Mouse (Mus musculus) gastrocnemius, postnatal 36 days (tissue): ENCODE measurements around the gene Il23r. TPM values are rescaled to one million over a fixed set of nuclear protein-coding genes. Genes with fewer than 3 reads are reported as not detected.
"Not testable (repeated sequence)": the region's sequence is repeated elsewhere in the genome, so short reads cannot be mapped to it uniquely, and the experiment has no call there.

ENCODE experiments used
- DNase-seq, 2 experiments: peaks; one replicate each; pipeline ENCODE4 v3.0.0; 2022
- intact Hi-C: fragments of 180-260 bp; cut with DNase I; formaldehyde crosslinking; loops from one replicate; pipeline ENCODE4 v1.15.1; 2025
- long read RNA-seq, 2 experiments: library from polyadenylated mRNA; stranded (forward); transcript quantifications; one replicate each; pipeline ENCODE4 v2.0.0; 2021
- total RNA-seq, 2 experiments: library from RNA; stranded (reverse); gene quantifications; 2 replicates each; pipeline ENCODE4 v1.2.3; 2021

Gene Il23r
- total RNA-seq, result not detected
- long read RNA-seq, experiment 1, result 0 reads
- long read RNA-seq, experiment 2, result 0 reads

DNA sequence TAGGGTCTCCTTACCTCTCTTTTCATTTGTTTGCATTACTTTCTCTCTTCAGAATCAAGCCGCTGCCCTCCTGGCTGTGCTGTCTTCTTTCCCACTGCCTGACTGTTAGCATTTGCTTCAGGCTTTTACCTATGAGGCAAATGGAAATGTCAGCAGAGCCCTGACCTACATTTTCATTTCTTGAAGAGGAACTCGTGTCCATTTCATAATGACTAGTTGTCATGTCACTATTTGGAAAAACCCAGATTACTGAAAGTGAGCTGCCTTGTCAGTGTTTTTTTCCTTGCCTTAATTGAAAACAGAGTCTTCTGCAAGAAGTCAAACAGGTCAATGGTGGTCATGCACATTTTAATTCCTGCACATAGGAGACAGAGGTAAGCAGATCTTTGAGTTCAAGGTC is at the start of gene Il23r:
Gene Il23r (minus strand): TSS at position 101 of the 400 bp plus-strand sequence.
- DNase-seq, result no peak
- intact Hi-C loops, result no loop called here

DNA sequence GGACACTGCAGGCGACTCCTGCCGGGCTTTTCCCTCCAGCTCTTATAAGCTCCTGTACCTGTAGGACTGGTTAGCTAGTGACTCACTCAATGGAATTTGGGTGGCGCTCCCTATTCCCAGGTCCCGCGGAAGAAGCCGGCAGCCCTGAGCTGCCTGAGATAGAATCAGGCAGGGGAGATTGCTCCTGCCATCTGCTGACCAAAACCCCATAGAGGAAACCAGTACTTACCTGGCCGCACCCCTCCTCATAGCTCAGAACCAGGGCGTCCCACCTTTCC is 44.1 kb upstream of the Il23r start, which contains the start of gene Tacstd2:
Gene Tacstd2 (minus strand): TSS at position 20 of the 278 bp plus-strand sequence.
- intact Hi-C loops, result no loop called here
- no peak for DNase-seq

DNA sequence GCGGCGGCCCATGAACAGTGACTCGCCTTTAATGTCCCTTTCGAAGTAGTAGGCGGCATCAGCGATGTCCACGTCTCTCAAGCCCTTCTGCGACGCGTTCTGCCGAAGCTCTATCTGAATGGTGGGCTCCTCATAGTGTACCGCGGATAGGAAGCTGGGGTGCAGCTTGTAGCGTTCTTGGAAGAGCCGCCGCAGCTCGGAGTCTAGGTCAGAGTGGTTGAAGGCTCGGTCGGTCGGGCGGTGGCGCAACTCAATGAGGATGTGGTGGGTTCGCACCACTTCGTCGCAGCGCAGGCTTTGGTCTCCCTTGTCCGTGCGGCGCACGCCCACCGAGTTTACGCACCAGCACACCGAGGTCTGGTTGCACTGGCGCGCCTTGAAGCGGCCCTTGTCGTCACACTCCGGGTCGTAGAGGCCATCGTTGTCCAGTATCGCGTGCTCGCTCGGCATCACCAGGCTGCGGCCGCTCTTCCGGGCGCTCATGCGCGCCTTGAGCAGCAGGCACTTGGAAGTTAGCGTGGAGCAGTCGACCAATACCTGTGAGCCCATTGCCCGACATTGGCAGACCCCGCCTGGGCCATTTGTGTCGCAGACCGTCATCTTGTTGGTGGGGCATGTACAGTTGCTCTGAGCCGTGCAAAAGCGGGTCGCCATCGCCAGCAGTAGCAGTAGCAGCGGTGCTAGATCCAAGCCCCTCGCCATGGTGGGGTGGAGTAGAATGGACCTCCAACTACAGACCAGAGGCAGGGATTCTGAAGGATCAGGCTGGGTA is 43.5 kb upstream of the Il23r start:
- no peak for DNase-seq
- intact Hi-C loops, result no loop called here

DNA sequence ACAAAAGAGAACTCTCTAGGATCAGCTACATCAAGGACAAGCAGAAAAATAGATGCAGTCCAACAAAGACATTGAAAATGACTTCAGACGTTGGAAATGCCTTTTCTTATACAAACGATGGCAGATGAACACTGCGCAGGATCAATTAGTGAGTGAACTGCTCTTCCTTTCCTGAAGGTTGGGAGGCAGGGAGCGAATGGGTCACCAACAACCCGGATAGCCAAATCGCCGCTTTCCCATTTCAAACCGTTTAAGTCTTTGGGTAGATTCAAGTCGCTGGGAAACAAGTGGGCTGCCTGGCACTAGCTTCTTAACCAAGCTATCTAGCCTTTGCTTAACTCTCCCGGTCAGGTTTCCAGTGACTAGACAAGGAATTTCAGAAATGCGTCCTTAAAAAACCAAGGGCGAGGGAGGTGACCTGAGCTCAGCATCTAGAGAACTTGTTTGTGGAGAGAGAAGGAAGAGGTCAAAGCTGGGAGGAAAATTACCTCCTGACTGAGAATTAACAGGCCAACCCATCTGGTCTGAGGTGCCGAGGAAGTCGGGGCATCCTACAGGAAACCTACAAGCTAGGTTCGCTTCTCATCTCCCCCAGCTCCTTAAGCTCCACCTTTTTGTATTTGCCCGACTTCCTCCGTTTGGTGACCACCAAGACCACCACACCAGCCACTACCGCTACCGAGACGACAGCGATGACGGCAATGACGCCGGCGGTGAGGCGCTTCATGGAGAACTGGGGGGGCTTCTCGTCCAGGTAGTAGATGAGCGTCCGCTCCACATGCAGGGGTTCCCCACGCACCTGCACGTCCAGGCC is 42.7 kb upstream of the Il23r start:
- intact Hi-C loops, result no loop called here
- no peak for DNase-seq

DNA sequence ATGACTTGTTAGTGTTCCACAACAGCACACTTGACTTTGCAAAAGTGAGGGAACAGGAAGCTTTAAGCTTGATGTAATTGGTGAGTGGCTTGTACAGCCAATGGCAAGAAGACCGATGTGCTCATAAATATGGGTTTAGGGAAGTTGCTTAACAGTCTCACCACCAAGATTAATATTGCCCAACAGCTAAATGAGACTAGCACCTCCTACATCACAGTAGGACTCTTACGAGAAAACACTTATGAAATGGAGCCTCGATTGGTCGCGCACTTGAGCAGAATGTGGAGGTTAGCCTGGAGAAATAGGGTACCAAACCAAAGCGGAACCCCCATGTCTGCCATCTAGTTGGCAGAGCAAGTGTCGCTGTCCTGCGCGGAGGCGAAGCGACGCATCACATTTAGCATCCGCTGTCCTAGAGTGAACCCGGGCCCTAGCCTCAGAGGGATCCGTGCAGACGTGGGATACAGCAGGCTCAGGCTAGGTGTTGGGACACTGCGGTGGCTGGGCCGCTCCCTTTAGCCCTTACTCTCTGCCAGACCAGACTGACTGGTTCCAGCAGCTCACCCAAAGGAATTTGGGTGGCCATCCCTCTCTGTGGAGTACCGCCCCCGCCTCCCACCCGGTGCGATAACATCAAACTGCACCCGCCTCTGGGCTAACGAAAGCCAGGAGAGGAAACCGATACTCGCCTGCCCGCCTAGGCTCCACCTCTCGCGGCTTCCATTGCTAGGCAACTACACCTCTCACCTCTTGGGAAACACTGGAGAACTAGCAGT is 41.2 kb upstream of the Il23r start:
- intact Hi-C loops, result no loop called here
- no peak for DNase-seq

DNA sequence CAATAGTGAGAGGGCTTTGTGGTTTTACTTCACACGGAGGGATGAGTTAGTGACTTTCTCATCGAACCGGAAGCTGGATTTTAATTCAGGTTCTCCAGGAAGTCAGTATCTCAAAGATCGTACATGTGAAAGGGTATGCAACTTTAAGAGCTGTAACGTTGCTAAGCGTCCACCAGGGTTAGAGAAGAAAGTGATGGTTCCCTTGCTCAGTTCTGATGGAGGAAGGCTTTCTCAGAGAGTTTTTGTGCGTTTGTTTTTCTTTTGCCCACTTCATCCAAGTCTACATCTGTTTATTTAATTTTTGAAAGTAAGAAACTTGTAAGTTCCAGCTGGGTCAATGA is 40.1 kb upstream of the Il23r start:
- no peak for DNase-seq
- intact Hi-C loops, result no loop called here

DNA sequence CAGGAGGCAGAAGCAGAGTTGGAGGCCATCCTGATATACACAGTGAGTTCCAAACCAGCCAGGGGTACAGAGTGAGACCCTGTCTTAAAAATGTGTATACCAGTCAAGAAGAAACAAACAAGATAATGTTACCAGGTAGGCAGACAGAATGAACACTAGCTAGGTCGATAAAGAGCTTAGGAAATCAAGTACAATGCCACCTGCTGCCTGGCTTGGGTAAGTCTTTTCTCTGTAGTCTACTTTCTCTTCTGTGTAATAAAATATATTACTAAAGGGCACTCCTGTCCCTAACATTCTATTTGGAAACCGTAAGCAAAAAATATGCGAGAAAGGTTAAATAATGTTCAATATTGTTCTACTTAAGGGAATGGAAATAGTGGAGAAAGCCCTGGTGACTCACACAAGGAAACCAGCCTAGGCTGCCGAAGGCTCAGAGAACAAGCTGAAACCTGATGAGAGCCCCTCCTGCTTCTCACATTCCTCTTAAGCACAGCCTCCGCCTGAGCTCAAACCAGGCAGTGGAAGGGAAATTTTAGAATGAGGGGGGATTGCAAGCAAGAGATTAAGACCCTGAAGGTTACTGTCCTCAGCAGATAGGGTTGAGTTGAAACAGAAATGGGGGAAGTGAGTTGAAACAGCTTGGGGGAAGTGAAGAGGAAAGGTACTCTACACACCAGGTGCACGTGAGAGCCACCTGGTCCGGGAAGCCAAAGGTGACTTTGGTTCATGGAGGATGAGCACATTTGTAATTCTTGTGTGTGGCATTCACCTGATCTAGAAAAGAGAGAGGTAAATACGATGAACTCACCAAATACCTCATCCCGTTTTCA is 39.6 kb upstream of the Il23r start:
- intact Hi-C loops, result no loop called here
- no peak for DNase-seq

DNA sequence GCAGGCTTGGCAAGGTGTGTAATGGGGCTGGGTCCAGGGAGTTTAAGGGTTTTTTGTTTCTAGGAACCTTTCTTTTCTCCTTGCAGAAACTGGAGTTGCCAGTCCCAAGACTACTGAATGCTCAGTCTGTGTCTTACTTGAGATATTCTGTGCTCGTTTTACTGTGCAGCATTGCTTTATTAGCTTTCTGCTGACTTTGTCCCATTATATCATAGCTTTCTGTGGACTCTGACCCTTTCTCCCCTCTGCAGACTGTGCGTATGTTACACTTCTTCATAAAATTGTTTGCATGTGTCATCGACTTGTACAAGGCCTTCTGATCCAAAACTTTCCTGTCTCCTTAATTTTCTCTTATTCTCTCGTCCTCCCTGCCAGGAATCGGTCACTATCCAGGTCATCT is 34.7 kb upstream of the Il23r start:
- intact Hi-C loops, result no loop called here
- no peak for DNase-seq

DNA sequence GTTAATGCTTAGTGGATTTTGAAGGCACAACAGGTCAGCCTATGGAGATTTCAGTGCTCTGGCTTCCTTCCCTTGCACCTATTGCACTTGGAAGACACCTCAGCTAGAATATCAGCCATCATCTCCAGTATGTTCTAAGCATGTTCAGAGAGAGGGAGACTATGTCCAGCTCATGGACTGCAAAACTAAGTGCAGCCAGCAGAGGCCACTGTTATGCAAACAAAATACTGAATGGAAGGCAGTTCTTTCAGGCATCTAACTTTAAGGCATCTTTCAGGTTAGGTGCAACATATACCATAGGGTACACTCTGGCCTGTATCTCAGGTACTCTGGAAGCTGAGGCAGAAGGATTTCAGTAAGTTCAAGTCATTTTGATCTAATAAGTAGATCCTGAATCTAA is 19.1 kb upstream of the Il23r start:
- intact Hi-C loops, result no loop called here
- DNase-seq, result no peak

DNA sequence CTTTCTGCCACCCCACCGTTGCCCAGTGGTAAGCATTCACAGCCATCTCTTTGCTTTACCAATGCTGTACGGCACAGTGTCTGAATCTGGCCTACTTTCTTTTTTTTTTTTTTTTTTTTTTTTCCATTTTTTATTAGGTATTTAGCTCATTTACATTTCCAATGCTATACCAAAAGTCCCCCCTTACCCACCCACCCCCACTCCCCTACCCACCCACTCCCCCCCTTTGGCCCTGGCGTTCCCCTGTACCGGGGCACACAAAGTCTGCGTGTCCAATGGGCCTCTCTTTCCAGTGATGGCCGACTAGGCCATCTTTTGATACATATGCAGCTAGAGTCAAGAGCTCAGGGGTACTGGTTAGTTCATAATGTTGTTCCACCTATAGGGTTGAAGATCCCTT is 10.3 kb upstream of the Il23r start:
- intact Hi-C loops, DNase-seq: not testable (repeated sequence)

DNA sequence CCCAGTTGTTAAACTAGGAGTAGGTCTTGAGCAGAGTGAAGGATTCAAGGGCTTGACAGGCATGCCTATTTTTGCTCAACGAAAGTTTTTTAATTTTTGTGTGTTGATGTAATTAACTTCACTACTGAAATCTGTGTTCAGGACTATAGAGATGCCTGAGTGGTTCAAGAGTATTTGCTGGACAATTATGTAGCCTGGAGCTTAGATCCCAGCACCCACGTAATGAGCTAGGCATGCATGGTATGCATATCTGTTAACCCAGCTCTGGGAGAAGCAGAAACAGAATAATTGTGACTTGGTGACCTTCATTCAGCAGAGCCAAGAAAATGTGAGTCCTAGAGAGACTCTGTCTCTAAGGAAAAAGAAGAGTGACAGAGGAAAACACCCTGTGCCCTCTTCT is 10.6 kb downstream of the Il23r start:
- intact Hi-C loops, result no loop called here
- DNase-seq, result no peak

DNA sequence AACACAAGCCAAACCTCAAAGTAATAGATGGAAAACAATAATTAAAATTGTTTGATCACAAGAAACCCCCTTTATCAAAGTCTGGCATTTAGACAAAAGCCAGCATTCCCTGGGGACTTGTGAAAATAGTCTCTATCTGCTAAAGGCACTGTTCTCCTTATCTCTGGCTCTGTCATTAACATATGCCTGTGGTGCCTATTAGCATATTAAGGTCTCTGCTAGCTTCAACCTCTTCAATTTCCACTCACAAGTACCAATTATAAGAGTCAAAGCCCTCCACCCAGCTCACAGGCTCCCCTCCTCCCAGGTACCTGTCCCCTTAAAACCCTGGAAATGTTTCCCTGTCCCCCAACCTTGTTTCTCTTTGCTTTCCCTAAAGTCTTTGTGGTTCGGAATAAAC is 20.4 kb downstream of the Il23r start:
- DNase-seq, result no peak
- intact Hi-C loops, result no loop called here

DNA sequence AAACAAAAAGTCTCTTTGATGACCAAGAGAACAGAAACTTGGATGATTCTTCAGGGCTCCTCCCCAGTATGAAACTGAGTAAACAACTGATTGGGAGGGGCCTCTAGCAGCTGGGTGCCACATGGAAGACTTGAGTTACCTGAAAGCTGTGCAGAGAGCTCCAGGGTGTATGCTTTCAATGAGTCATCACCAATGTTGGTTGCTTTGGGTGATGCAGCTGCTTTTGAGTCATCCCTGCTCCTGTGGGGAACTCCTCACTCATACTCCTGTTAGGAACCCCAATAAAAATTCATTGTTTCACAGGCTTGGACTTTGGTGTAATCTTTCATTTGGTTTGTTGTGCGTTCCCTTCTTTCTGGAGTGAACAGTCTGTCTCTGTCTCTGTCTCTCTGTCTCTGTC is 32.2 kb downstream of the Il23r start:
- DNase-seq, result no peak
- intact Hi-C loops, result no loop called here

DNA sequence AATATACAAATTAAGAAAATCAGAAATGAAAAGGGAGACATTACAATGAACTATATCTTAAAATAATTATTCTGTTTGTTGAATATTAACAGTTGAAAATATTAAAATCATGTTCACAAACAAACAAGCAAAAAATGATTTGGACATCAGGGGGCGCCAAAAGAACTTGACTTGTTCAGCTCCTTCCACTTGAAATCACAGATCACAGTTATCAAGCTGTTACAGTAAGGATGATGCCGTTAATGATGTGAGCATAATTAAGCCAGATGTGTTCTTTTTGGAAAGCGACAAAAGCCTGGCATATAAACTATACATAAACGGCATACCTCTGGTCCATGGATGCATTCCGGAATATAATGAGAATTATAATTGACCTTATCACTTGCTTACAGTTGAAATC is 40.3 kb downstream of the Il23r start:
- no peak for DNase-seq

DNA sequence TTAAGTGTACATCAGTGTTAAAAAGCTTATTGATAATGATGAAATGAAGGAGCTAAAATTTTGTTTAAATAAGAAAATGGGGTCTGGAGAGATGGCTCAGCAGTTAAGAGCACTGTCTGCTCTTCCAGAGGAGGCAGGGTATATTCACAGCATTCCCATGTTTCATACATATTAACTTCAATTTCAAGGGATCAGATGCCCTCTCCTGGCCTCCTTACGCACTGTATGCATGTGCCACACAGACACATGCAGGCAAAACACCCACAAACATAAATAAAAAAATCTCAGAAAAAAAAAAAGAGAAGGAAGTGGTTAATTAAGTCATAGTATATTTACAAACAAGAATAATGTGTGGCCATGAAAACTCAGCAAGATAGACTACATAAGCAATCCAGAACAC is 45.8 kb downstream of the Il23r start:
- intact Hi-C loops, result no loop called here
- no peak for DNase-seq

More for the DNA sequence above, 40.3 kb downstream of the Il23r start:
- intact Hi-C loops, result no loop called here

DNA sequence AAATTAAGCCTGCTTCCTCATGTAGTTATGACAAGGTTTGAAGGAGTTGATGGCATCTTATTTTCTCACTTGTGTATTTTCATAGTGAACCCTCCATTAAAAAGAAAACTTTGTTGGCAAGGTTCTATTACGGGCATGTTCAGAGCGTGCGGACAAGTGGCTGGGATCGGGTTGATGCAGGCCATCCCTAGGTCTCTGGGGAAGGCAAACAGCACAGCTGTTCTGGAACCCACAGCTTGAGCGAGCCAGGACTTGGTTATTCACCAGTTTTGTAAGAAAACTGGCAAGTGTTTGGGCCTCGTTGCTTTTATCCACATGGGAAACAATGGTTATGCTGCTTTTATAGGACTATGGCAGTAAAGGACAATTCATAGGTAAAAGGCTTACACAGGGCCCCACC is 48.5 kb downstream of the Il23r start:
- no peak for DNase-seq
- intact Hi-C loops, result no loop called here

DNA sequence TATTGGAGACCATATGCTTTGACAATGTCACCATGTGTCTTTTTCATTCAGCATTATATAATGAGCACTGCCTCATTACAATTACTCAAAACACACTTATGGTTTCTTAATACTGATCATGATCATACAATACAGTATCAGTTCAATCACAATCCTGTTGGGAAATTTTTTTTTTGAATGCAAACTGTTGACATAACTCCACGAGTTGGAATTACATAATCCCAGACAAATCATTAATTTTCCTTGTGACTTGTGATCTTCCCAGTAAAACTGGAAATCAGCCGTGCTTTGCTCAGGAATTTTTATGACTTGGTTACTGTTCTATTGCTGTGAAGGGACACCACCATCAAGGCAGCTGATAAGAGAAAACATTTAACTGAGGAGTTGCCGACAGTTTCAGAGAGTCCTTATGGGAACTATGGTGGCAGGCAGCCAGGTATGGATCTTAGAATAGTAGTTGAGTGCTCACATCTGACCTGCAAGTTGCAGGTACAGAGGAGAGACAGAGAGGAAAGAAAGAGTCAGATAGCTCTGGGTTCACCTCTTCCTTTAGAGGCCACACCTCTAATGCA is 53.8 kb downstream of the Il23r start:
- intact Hi-C loops, result loop anchor here (10.0 kb wide), 1 partner anchor 273 kb away; no protein-coding TSS in a partner anchor

DNA sequence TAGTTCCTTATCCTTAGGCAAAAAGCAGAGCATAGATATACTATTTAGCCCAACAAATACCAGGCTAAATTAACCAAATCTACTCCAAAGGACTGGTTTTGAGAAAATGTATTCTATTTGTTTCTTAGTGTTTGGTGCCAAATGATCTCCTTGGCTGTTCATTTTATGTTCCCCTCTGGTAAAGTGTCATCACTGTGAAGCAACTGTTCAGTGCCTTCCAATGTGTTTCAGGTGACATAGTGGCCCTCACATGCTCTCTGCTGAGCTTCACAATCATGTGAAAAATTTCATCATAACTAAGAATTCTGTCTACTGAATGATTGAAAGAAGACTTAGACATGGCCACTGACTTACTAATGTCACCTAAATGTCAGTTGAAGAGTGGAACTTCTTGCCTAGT is 54.6 kb downstream of the Il23r start:
- intact Hi-C loops, result loop anchor here (10.0 kb wide), 1 partner anchor 272 kb away; no protein-coding TSS in a partner anchor
- no peak for DNase-seq

More for the DNA sequence above, 53.8 kb downstream of the Il23r start:
- DNase-seq, result no peak

DNA sequence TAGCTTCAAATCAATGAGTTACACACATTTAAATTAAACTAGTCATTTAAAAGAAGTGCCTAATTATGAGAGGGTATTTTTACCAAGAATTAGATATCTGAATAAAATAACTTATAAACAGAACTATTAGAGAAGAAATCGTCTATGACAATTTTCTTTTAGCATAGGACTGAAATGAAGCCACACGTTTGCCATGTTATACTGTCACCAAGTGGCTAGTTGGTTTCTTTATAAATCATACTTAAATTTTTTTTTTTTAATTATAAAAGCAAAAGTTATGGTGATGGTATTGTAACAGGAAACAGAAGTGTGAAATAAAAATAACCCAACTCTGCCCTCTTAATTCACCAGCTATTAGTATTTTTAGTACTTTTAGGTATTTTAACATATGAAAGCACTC is 55.4 kb downstream of the Il23r start:
- no peak for DNase-seq
- intact Hi-C loops, result loop anchor here (10.0 kb wide), 1 partner anchor 271 kb away; no protein-coding TSS in a partner anchor

DNA sequence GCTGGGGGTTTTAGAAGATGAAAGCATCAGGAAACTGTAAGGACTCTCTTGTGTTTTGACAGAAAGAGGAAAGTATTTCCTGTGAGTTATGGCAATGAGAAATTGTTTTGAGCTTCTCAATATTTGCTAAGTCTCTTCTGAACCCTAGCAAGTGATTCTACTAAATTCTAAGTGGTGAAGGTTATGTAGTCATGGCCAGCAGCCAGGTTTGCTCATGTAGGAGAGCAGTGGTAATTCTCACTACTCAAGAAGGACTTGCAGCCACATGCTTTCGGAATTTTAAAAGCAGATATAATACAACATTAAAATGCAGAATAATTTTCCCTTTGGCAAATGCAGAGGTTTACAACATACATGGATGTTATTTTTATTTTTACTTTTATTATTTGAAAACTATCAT is 55.9 kb downstream of the Il23r start:
- no peak for DNase-seq
- intact Hi-C loops, result loop anchor here (10.0 kb wide), 1 partner anchor 271 kb away; no protein-coding TSS in a partner anchor
